Mouse (Mus musculus) lung, embryonic 16.5 days (tissue): Measurements from ENCODE around the gene Abcc3. TPM values are rescaled to one million over a fixed set of nuclear protein-coding genes. Genes with fewer than 3 reads are reported as not detected.

ENCODE experiments used
- ATAC-seq: fragments of 200-750 bp; cut with Nextera tagmentation; 2 replicates; pipeline ENCODE4 v1.8.0; 2017; ENCODE audit warnings: low read depth, mild to moderate bottlenecking, moderate library complexity
- H3K27ac ChIP-seq: fragments of 300-500 bp; sonication (generic); 2 replicates; pipeline ENCODE4 v1.5.1; 2014; ENCODE audit warnings: mild to moderate bottlenecking, control low read depth, low read length
- H3K27me3 ChIP-seq: fragments of 300-500 bp; sonication (generic); 2 replicates; pipeline ENCODE4 v1.6.1; 2014; ENCODE audit warnings: low read depth, low read length, mixed read lengths; ENCODE audit not compliant: control insufficient read depth, insufficient read depth
- H3K36me3 ChIP-seq: fragments of 300-500 bp; sonication (generic); 2 replicates; pipeline ENCODE4 v1.6.1; 2014; ENCODE audit warnings: low read length; ENCODE audit not compliant: control insufficient read depth, insufficient read depth
- H3K4me1 ChIP-seq: fragments of 300-500 bp; sonication (generic); replicated peaks from 2 replicates; pipeline ENCODE4 v1.6.1; 2014; ENCODE audit warnings: low read length, mixed read lengths; ENCODE audit not compliant: control insufficient read depth, insufficient read depth
- H3K4me2 ChIP-seq: fragments of 300-500 bp; sonication (generic); 2 replicates; pipeline ENCODE4 v1.6.1; 2014; ENCODE audit warnings: low read depth, low read length, control low read depth
- H3K4me3 ChIP-seq: fragments of 300-500 bp; sonication (generic); 2 replicates; pipeline ENCODE4 v1.5.1; 2014; ENCODE audit warnings: mild to moderate bottlenecking, low read length, control low read depth
- H3K9ac ChIP-seq: fragments of 300-500 bp; sonication (generic); 2 replicates; pipeline ENCODE4 v1.6.1; 2014; ENCODE audit warnings: low read length, control low read depth
- H3K9me3 ChIP-seq: fragments of 300-500 bp; sonication (generic); 2 replicates; pipeline ENCODE4 v1.6.1; 2016; ENCODE audit warnings: low read length; ENCODE audit not compliant: control insufficient read depth
- WGBS: fragments of 180-500 bp; shearing (Covaris S2); extraction: QIAGEN DNeasy Blood & Tissue Kit; methylation state at CpG from one replicate; pipeline ENCODE4 v1.1.7; 2014; 5-methylcytosine and 5-hydroxymethylcytosine counted together
- polyA plus RNA-seq: library from polyadenylated mRNA; unstranded; fragments of >200 nt; fragmentation: Nextera tagmentation; extraction: Ambion mirVana; gene quantifications from 2 replicates; pipeline ENCODE4 v1.2.1, GENCODE M21; 2015

Gene Abcc3
- polyA plus RNA-seq, 1 experiment from 2014 or later: 4.0 TPM

DNA sequence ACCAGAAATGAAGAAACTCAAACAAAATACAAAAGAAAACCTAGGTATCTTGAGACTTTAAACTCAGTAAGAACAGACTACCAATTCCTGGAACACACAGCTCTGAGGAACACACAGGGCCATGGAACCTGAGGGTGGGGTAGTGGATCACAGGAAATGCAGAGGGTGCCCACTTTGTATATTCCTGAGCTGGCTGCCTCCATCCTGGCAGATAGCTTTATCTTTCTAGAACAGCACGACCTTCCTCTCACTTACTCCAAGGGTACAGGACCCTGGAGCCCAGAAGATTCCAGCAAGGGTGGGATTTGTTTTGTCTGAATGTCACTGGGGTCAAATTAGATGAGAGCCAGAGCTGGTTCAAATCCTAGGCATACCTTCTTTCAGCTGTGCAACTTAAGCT, 42.5 kb downstream of the Abcc3 start:
- ATAC-seq: no peak
- no peaks in the 10 kb centered on the region for H3K36me3 ChIP-seq
- no peak overlapping the region for H3K4me2 ChIP-seq
- WGBS: 45% methylated on average over 1 of the region's 1 CpGs
- H3K9ac ChIP-seq: no peak overlapping the region
- no peak overlapping the region for H3K27ac ChIP-seq
- H3K4me3 ChIP-seq: no peak overlapping the region
- peaks cover 8% of the 10 kb centered on the region; the same call in 1 of the 2 replicates for H3K4me1 ChIP-seq
- H3K9me3 ChIP-seq: no peaks in the 10 kb centered on the region
- H3K27me3 ChIP-seq: no peaks in the 10 kb centered on the region; the same call in 1 of the 2 replicates

DNA sequence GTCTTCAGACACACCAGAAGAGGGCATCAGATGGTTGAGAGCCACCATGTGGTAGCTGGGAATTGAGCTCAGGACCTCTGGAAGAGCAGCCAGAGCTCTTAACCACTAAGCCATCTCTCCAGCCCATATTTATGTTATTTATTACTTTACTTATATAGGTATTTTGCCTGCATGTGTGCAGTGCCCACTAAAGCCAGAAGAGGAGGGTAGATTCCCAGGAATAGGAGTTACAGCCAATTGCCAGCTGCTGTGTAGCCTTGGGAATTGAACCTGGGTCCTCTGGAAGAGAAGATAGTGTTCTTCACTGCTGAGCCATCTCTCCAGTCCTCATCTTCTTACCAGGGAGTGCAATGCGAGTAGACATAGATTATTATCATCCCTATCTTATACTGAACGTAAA, 43.0 kb downstream of the Abcc3 start:
- Histone ChIP-seq H3K9ac (no peak overlapping the region), H3K4me3 (no peak overlapping the region), H3K4me2 (no peak overlapping the region), H3K27ac (no peak overlapping the region), H3K36me3 (no peaks in the 10 kb centered on the region), H3K9me3 (no peaks in the 10 kb centered on the region), H3K4me1 (peaks cover 8% of the 10 kb centered on the region; the same call in 1 of the 2 replicates), H3K27me3 (no peaks in the 10 kb centered on the region; the same call in 1 of the 2 replicates)
- no peak for ATAC-seq
- WGBS: 77% methylated on average over 2 of the region's 2 CpGs

DNA sequence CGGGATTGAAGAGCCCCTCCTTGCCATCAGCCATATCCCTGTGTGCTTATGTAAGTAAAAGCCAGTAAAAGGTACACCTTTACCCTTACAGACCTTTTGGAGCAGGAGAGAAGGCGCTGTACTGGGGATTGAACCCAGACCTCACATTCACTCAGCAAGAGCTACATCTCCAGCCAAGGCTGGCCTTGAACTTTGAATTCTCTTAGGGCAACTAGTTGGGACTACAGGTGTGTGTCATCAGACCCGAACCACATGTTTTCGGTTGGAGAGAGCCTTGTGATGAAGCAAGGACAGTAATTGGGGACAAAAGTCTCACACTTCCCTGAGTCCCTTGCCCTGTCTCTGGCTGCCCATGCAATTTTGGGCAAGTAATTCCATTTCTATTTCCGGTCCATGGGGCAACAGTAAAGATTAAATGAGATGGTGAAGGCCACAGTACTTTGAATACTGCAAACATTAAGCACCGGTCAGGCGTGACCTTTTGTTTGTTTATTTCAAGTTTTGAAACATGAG, 45.7 kb downstream of the Abcc3 start:
- Histone ChIP-seq H3K4me3 (no peak overlapping the region), H3K4me2 (no peak overlapping the region), H3K27ac (no peak overlapping the region; the same call in 1 of the 2 replicates), H3K9ac (no peak overlapping the region), H3K36me3 (no peaks in the 10 kb centered on the region), H3K9me3 (no peaks in the 10 kb centered on the region), H3K4me1 (peaks cover 21% of the 10 kb centered on the region), H3K27me3 (no peaks in the 10 kb centered on the region)
- no peak for ATAC-seq
- WGBS: 60% methylated on average over 7 of the region's 7 CpGs

DNA sequence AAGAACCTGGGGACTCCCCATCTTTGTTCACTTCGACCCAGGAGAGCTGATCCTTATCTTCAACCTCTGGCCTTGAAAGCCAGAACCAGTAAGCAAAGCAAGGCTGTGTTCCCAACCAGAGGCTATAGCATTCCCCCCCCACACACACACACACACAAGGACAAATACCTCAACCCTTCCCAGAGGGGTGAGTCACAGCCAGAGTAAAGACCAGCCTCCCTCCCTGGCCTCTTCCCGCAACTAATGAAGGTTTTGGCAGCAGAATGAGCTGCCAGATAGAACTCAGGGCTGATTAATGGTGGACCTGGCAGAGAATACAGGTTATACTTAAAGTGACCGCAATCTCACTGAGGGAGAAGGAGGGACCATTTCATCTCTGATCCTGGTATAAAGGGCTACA, 46.2 kb downstream of the Abcc3 start:
- Histone ChIP-seq H3K9ac (no peak overlapping the region), H3K9me3 (no peaks in the 10 kb centered on the region), H3K27me3 (no peaks in the 10 kb centered on the region), H3K36me3 (no peaks in the 10 kb centered on the region), H3K4me3 (no peak overlapping the region), H3K4me2 (no peak overlapping the region), H3K4me1 (peaks cover 25% of the 10 kb centered on the region), H3K27ac (no peak overlapping the region; the same call in 1 of the 2 replicates)
- peak; percentile 53 for ATAC-seq
- WGBS: 23% methylated on average over 3 of the region's 3 CpGs

DNA sequence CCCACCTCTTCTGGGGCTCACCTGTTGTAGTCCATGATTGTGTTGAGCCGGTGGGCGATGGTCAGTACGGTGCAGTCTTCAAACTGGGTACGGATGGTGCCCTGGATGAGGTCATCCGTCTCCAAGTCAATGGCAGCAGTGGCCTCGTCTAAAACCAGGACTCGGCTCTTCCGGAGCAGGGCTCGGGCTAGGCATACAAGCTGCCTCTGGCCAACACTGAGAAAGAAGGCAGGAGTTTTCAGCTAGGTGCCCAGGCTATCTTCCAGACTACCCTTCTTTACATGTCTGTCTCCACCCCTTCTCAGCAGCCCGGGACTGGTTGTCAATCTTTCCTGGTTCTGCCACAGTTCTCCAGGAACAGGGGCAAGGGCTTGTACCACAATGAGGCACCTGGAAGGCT, 46.9 kb downstream of the Abcc3 start:
- WGBS: 62% methylated on average over 10 of the region's 10 CpGs

DNA sequence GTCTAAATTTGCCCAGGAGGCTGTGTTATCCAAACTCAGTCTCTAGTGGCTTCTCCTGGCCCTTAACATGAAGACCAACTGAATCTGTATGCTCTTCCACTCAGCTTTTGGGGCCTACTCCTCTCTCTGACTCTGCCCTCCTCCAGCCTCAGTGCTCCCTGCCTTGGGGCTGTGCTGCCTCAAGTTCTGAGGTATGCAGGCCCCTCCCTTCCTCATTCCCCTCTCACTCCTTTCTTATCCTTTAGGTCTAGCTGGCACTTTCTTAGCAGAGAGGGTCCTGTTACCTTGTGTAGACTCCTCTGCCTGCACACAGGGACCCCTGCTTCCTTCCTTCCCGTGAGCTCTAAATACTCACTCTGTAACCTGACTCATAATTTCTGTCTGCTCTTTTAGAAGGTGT, 48.3 kb downstream of the Abcc3 start:
- Histone ChIP-seq H3K9ac (no peak overlapping the region), H3K36me3 (peaks cover 4% of the 10 kb centered on the region; the same call in 1 of the 2 replicates), H3K27me3 (no peaks in the 10 kb centered on the region), H3K9me3 (no peaks in the 10 kb centered on the region), H3K4me1 (peaks cover 27% of the 10 kb centered on the region), H3K4me3 (no peak overlapping the region), H3K27ac (no peak overlapping the region), H3K4me2 (no peak overlapping the region)
- 24% methylated on average over 1 of the region's 1 CpGs for WGBS
- no peak for ATAC-seq

More for the DNA sequence above, 46.9 kb downstream of the Abcc3 start:
- H3K4me3 ChIP-seq: no peak overlapping the region
- H3K27ac ChIP-seq: no peak overlapping the region
- H3K27me3 ChIP-seq: no peaks in the 10 kb centered on the region
- no peak for ATAC-seq
- H3K9me3 ChIP-seq: no peaks in the 10 kb centered on the region
- H3K4me2 ChIP-seq: no peak overlapping the region
- H3K4me1 ChIP-seq: peaks cover 27% of the 10 kb centered on the region
- no peak overlapping the region for H3K9ac ChIP-seq
- no peaks in the 10 kb centered on the region for H3K36me3 ChIP-seq

DNA sequence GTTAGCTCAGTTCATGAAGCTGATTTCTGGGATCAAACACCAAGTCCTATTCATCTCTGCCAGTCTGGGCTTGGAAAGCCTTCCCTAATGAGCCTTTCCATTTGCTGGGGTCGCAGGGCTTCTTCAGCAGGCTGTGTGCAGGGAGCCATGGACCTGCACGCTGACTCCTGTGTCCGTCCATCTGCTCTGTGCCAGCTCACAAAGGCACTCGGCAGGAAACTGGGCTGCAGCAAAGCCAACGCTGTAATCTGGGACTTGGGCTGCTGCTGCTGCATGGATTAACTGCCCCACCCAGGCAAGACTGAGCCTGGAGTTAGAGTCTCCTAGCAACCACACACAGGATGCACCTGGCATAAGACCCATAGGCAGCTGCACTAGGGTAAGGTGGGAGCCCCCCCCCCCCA, 48.8 kb downstream of the Abcc3 start:
- Histone ChIP-seq H3K4me2 (no peak overlapping the region), H3K9ac (no peak overlapping the region), H3K9me3 (no peaks in the 10 kb centered on the region), H3K4me3 (no peak overlapping the region), H3K27me3 (no peaks in the 10 kb centered on the region), H3K27ac (no peak overlapping the region), H3K36me3 (peaks cover 4% of the 10 kb centered on the region; the same call in 1 of the 2 replicates), H3K4me1 (peaks cover 27% of the 10 kb centered on the region)
- 45% methylated on average over 5 of the region's 5 CpGs for WGBS
- no peak for ATAC-seq

DNA sequence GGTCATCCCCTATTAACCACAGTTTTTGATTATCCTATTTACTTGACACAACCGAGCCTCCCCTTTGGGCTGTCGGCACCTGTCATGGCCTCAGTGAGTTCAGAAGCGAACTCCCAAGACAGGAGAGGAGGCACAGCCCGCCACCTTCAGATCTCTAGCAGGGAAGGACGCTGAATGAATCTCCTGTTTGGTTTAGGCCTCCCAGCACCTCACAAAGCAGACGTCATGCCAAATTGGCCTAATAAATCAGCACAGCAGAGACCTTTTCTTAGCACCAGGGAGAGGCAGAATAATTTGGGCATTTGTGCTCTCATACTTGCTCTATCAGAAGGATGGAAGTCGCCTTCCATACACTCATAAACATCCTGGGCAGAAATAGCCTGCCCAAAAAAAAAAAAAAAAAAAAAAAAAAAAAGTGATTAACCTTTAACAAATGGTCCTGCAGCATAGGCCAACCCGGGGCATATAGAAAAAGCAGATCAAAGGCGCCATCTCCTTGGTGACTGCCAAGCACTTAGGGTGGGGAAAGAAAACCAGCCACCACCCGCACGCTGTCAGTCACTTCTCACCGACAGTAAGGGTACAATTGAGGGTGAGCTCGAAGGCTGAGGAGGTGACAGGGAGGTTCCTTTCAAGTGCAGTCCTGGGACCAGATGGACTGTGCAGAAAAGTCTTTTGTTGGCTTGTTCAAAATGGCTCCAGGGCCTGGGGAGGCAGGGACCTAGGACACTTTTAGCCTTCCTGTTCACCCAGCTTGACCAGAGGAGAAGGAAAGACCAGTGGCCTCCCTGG, 50.5 kb downstream of the Abcc3 start:
- Histone ChIP-seq H3K27ac (peak overlapping the region; percentile 79), H3K9ac (no peak overlapping the region), H3K4me2 (0 out of 2 replicates have a peak overlapping the region, but pooled peaks have one; percentile 10), H3K4me1 (peaks cover 27% of the 10 kb centered on the region), H3K27me3 (no peaks in the 10 kb centered on the region), H3K9me3 (no peaks in the 10 kb centered on the region), H3K36me3 (peaks cover 14% of the 10 kb centered on the region), H3K4me3 (no peak overlapping the region)
- ATAC-seq: no peak
- WGBS: 19% methylated on average over 13 of the region's 13 CpGs

DNA sequence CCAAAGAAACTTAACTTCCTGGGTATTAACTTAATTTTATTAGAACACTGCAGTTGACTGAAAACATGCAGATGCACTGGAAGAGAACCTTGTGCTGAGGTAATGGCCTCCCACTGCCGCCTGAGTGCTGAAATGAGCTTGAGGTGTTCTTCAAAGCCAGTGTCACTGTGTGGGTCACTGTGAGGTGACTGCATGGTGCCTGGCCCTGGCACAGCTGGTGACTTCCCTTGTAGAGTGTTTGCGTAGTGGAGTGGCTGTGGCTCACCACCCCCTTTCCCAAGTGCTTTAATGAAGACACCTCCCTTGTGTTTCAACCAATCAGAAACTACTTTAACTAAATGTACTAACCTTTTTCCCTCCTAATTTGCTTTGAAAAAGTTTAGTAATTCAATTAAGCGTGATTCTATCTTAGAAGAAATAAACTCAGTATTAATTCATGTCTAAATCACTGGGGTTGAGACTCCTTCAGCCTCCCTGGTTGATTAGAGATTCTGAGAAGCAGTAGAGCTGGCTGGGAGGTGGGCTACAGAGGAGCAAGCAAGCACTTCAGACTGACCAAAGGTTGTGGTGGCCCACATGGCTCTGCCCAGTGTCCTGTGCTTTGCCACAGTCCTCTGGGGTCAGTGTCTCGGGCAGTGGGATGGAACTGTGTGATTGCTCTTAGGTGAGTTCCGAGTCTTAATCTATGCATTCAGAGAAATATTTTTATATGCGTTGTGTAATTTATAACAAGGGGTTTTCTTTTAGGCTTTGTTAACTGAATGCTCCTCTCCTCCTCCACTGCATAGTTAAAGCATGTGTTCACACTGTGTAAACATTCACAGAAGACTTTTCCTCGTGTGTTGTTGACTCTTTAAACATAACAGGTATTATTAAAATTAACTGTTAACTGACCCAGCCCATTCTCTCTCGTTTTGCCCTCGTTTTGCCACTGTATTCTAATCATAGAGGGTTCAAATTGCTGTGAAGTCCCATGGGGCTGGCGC, 51.6 kb downstream of the Abcc3 start:
- no peak overlapping the region for H3K9ac ChIP-seq
- no peaks in the 10 kb centered on the region for H3K27me3 ChIP-seq
- WGBS: 49% methylated on average over 10 of the region's 10 CpGs
- peak; percentile 84 for ATAC-seq
- H3K27ac ChIP-seq: peak overlapping the region; percentile 93
- H3K36me3 ChIP-seq: peaks cover 14% of the 10 kb centered on the region
- peaks cover 23% of the 10 kb centered on the region for H3K4me1 ChIP-seq
- H3K4me2 ChIP-seq: peak overlapping the region; percentile 32; the same call in 1 of the 2 replicates
- H3K4me3 ChIP-seq: no peak overlapping the region
- H3K9me3 ChIP-seq: no peaks in the 10 kb centered on the region
